Mouse (Mus musculus) heart, adult 2 months (tissue): Measurements from ENCODE around the gene Sectm1a.

Experiments used
- EP300 ChIP-seq: fragments of 200-500 bp; IDR thresholded peaks from 2 replicates; pipeline ENCODE4 v1.6.1; 2011; ENCODE audit warnings: low read depth, low read length, control low read depth; ENCODE audit not compliant: insufficient read depth
- POLR2A ChIP-seq: fragments of 200-500 bp; IDR thresholded peaks from 2 replicates; pipeline ENCODE4 v1.6.1; 2011; ENCODE audit warnings: mild to moderate bottlenecking, low read depth, low read length, control low read depth; ENCODE audit not compliant: insufficient read depth

GRCm38 (mm10) chr11:121100692-121101091 lies 19.7 kb upstream of the Sectm1a start:
- no peak for TF ChIP-seq POLR2A
- TF ChIP-seq EP300 = no peak
